Mouse (Mus musculus) left cerebral cortex, adult 8-10 months (tissue): ENCODE data around the gene Nova2. TPM values are rescaled to one million over a fixed set of nuclear protein-coding genes. Genes with fewer than 3 reads are reported as not detected.

Source experiments
- DNase-seq, 2 experiments: peaks; one replicate each; pipeline ENCODE4 v3.0.0; 2022; ENCODE audit warnings: low spot score in 2 of 2
- total RNA-seq, 4 experiments: library from RNA; stranded (reverse); gene quantifications; 2 replicates each; pipeline ENCODE4 v1.2.4; 2022

Nova2 gene
- 10 to 100 TPM; 67.1 to 75.1 (median 69.9) TPM for total RNA-seq

GRCm38 (mm10) chr7:18925162-18925938 is at the start of gene Nova2:
Gene Nova2 (plus strand): TSS chr7:18925888.
- DNase-seq, result peak; percentile 89 to 97

- DNase-seq, result no peak
These were observed 47.0 kb upstream of the Nova2 start for GRCm38 (mm10) chr7:18878691-18879090.

GRCm38 (mm10) chr7:18883991-18884744 is 41.5 kb upstream of the Nova2 start:
- no peak for DNase-seq

- DNase-seq, result no peak
These were observed 40.8 kb upstream of the Nova2 start for GRCm38 (mm10) chr7:18884745-18885422.

- DNase-seq, result no peak
These were observed 38.7 kb upstream of the Nova2 start for GRCm38 (mm10) chr7:18886963-18887362.

GRCm38 (mm10) chr7:18890848-18891247 is 34.8 kb upstream of the Nova2 start:
- DNase-seq, result no peak

- peak; percentile 80 to 84 for DNase-seq
These were observed 33.7 kb upstream of the Nova2 start for GRCm38 (mm10) chr7:18891872-18892599.

- DNase-seq, result no peak
These were observed 32.7 kb upstream of the Nova2 start for GRCm38 (mm10) chr7:18893009-18893408.

- no peak for DNase-seq
These were observed 31.8 kb upstream of the Nova2 start for GRCm38 (mm10) chr7:18893651-18894430.

- DNase-seq, result no peak
These were observed 29.2 kb upstream of the Nova2 start for GRCm38 (mm10) chr7:18896536-18896935.

- no peak for DNase-seq
These were observed 25.2 kb upstream of the Nova2 start for GRCm38 (mm10) chr7:18900513-18900912.

- no peak for DNase-seq
These were observed 23.2 kb upstream of the Nova2 start for GRCm38 (mm10) chr7:18902486-18902885.

GRCm38 (mm10) chr7:18904971-18905370 is 20.7 kb upstream of the Nova2 start:
- DNase-seq, result no peak

GRCm38 (mm10) chr7:18909797-18910196 is 15.9 kb upstream of the Nova2 start:
- DNase-seq, result no peak

- peak; percentile 95 to 97 for DNase-seq
These were observed 15.4 kb upstream of the Nova2 start, which contains the start of gene Ccdc61 for GRCm38 (mm10) chr7:18910241-18910831. Gene Ccdc61 (minus strand): TSS chr7:18910415.

GRCm38 (mm10) chr7:18916254-18916653 is 9.4 kb upstream of the Nova2 start:
- no peak for DNase-seq

- DNase-seq, result no peak
These were observed 7.8 kb upstream of the Nova2 start for GRCm38 (mm10) chr7:18917931-18918330.

- DNase-seq, result peak; percentile 57 to 89
These were observed 4.6 kb upstream of the Nova2 start for GRCm38 (mm10) chr7:18921069-18921468.

- DNase-seq, result peak; percentile 66 to 92
These were observed 2.9 kb upstream of the Nova2 start for GRCm38 (mm10) chr7:18922807-18923206.

- peak; percentile 29 to 58 for DNase-seq
These were observed 2.4 kb upstream of the Nova2 start for GRCm38 (mm10) chr7:18923267-18923666.
